Mouse (Mus musculus): ENCODE results near the gene Napsa.

Gene Napsa

DNA sequence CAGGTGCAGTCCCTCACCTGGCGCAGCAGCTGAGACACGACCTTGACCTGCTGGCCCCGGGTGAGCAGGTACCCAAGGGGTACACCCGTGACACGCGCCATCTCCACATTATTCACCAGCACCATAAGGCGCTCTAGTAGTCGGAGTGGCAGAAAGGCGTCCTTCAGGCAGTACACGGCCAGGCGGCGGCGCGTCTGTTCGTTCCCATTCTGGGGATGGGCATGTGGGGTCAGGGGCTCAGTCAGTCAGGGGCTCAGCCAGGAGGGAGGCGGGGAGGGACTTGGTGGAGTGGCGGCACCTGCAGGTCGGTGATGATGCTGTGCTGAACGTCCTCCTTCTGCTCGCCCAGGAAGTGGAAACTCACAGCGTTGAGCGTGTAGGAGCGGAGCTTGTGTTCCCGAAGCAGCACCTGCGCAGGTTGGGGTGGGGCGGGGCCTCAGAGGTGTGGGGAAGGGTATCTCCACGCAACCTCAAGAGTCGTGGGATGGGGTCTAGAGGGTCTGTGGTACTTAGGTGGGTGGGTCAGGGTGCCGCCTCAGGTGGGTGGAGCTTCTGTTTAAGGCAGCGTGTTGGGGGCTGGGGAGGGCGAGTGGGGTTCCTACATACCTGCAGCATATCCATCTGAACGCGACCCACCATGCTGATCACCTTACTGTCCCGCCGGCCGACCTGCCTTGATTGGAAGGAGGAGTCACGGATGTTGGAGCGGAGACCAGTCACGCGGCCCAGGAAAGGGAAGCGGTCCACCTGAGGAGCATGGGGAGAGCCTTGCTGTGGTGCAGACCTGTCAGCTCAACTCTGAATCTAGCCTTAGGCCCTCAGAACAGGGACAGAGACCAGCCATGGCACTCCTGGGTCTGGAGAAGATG lies 33.2 kb upstream of the Napsa start:
- no peak for DNase-seq (ENCODE audit: low read depth, low spot score)

DNA sequence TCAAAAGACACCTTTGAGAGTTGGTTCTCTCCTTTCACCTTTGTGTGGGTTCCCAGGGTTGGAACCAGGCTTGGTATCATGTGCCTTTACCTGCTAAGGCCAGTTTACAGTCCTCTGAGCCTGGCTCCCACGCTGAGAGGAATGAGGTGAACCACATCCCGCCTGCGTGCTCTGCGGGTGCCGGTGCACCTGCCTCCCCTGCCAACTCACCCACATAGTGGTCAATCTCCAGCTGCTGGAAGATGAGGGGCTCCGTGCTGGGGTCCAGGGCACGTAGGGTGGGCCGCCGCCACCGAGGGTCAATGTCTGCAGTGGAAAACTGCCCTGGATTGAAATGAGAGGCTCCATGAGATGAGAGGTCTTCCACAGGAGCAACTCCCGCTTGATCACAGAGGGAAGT lies 29.6 kb upstream of the Napsa start:
- no peak for DNase-seq (ENCODE audit: low read depth, low spot score)

DNA sequence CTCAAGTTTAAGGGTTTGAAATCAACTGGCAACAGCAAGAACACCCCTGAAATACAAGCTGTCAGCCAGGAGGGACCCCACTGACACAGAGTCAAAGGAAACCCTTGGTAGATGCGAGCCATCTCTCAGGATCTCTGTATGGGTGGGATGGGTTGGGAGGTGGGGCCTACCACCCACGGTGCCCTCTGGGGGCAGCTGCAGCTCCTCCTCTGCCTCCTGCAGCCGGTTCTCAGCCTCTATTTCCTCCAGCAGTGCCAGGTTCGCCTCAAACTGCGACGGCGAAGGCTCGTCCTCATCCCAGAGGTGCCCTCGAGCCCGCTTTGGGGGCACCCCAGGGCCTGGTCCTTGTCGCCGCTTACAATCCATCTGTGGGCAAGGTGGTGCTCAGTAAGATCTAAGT lies 29.1 kb upstream of the Napsa start:
- DNase-seq (ENCODE audit: low read depth, low spot score), result no peak

DNA sequence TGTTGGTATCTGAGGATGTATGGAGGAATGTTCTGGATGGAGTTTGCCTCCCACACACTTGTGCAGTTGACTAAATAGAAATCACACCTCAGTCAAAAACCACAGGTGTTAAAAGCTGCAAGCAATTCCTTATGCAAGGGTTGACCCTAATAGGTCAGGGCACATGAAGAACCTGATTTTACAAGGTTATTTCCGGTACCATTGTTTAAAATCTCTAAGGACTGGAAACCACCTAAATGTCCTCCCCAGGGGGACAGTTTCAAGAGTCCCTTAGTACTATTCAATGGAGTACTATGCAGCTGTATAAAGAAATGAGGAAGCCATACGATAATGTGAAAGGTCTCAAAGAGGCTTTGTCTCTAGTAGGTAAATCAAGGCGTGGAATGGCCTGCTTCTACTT lies 25.9 kb upstream of the Napsa start:
- DNase-seq (ENCODE audit: low read depth, low spot score), result no peak

DNA sequence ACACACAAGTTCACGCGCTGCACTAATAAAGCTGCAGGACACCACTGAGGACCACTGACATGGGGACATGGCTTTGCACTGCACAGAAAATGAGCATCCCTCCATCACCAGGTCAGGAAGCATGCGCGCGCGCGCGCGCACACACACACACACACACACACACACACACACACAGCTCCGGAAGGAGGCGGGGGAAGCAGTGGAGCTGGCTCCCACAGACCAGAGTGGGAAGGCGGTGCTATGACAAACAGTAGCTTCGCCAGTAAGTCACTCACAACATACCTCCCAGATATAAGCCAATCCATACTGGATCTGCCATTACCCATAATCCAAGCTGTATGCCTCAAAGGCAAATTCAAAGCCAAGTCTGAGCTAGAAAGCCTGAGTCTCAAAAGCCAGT lies 25.1 kb upstream of the Napsa start:
- no peak for DNase-seq (ENCODE audit: low read depth, low spot score)

DNA sequence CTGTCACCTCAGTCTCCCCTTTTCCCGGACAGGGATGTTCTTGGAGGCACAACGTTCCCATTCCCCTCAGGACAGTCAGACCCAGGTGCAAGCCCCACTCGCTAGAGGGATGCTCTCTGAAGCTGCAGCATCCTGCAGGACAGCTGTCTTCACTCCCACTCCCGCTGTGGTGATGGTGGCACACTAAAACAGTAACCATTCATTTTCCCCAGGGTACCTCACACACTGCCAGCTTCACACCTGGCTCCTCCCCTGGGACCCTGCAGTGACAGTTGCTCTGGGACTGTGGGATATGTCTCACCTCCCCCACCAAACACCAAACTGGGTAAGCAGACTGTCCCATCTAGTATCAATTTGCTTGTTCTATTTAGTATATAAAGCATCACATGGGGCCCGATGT lies 24.5 kb upstream of the Napsa start:
- DNase-seq (ENCODE audit: low read depth, low spot score), result no peak

DNA sequence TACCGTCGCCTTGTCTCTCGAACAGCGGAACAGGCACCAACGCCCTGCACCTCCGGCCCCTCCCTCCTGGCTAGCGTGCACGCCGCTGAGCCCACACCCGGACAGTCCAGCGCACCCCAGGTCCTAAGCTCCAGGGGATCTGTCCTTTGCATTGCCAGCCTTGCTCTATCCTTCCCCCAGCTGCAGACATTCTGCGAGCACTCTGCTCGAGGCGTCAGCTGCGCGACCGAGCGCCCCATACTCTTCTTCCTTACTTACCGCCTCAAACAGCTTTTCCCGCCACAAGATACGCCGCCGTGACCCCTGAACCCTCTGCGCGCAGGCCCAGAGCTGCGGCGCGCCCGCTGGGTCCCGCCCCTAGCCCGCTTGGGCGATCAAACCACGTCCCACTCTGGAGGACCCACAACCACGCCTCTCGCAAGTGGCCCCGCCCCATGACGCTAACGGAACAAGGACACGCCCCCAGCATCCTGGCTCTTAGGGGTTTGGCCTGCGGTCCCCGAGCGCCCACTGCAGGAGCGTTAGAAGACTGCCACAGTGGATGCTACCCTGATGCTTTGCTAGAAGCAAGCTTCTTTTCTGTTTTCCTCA lies 23.6 kb upstream of the Napsa start, which contains the start of gene Pold1:
Gene Pold1 (minus strand): TSS at position 353 of the 591 bp plus-strand sequence.
- peak; percentile 100 for DNase-seq (ENCODE audit: low read depth, low spot score)

DNA sequence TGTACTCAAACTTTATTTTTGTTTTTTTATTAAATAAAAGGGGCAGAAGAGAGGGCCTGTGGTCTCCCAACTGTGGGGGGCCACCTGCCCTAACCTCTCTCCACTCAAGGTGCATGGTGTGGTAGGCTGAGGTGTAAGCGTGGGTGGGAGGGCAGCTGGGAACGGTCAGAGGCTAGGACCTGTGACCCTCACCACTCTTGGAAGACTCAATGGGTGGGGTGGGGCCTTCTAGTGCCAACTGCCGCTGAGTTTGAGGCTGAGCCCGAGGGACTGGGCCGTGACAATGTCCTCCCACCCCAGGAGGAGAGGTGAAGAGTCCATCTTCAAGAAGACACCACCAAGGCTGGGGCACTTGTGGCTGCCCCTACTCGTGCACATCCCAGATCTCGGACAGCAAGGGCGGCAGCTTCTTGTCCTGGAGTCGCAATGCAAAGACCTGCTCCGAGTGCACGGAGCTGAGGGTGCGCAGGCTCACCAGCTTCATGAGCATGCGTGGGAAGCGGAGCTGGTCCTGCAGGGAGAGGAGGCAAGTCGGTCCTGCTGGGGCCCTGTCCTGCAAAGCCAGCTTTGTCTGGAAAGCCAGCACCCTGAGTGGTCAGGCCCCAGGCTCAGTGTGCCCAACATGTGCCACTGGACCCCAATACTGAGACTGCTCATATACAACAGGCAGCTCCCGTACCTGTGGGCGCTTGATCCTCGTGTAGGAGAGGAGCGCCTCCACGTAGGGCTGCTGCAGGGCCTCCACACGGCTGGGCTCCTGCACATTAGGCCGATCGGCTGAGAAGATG lies 22.4 kb upstream of the Napsa start:
- no peak for DNase-seq (ENCODE audit: low read depth, low spot score)

DNA sequence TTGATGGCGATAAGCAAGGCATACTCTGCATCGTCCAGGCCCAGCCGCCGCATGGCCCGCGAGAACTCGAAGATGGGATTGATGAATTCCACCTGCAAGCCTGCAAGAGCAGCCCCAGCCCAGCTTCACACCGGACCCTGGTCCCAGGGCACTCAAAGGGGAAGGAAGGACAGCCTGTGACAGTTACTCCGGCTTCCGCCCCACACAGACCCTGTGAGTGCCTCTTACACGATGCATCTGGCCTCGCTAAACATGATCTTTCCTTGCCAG lies 21.8 kb upstream of the Napsa start:
- no peak for DNase-seq (ENCODE audit: low read depth, low spot score)

DNA sequence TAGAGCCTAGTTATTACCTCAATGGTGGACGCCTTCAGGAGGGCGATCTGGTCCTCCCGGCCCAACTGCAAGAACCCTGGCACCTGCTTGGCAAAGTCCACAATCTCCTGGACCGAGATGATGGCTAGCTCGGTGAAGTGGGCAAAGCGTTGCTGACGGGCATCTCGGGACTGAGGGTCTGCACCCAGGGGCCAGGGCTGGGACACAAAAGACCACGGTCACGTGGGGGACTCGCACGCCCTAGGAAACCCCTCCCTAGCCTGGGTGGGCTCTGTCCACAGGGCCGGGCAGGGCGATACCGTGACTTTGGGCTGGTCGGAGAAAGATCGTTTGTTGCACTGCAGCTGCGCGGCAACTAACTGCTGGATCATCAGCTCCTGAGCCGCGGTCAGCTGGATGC lies 20.9 kb upstream of the Napsa start:
- DNase-seq (ENCODE audit: low read depth, low spot score), result no peak

DNA sequence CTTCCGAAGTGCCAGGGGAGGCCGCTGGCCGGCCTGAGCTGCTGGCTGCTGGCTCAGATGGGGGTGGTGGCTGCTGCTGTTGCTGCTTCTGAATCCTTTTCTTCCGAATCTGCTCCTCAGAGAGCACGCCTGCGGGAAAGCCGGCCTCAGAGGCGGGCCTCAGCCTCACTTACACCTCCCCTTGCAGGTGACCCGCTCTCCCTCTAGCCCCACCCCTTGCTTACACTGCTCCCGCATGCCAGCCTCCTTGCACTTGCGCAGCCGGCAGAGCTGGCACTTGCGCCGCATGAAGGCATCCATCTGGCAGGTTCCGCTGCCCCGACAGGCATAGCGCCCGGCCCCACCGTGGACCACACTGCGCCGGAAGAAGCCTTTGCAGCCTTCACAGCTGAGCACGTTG lies 20.4 kb upstream of the Napsa start:
- no peak for DNase-seq (ENCODE audit: low read depth, low spot score)

DNA sequence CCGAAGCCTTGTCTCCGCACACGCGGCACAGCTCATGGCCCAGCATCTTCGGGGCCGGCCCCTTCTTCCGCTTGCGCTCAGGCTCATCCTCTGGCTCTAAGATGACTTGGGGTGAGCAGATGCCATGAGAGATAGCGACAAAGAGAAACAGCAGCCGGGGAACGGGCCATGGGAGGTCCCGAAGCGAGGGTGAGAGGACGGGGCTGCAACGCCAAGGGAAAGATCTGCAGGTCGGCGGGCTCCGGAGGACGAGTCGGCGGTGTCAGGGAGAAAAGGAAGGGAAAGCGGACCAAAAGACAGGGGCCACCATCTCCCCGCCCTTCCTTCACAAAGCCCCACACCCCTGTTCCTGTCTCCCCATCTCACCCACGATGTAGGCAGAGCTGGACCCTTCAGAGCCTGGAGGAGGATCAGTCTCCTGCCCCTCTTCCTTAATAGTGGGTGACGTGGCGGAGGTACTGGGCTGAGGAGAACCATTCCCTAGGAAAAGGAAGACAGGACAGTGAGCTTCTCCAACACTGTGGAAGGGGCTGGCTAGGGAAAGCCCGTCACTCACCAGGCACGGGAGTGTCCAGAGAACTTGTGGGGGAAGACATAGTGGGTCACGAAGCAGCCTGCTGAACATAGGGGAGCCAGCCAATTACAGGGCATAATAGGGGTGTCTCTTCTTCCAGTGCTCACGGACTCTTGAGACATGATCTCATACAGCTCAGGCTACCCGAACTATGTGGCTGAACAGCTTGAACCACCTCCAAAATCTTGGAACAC lies 19.9 kb upstream of the Napsa start:
- no peak for DNase-seq (ENCODE audit: low read depth, low spot score)

DNA sequence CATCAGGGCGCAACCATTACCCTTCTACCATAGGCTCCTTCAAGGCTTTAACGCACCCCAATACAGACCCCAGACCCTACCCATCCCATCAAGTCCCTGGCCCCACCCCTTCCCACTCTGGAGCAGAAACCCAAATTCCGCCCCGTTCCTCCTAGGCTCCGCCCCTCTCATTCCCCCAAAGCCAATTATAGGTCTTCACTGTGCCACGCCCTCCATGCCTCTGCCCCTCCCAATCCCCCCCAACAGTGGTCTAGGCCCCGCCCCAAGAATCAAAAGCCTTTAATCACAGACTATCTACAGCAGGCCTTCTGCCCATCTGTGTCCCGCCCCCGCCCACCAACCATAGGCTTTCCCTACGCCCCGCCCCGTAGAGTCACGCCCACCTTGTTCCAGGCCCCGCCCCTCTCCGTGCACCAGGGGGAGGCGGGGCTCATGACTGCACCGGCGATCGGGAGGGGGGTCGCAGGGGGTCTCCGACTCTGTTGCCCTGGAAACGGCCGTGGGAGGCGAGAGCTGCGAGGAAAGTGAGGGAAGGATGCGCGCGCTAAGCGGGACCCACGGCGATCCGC lies 18.9 kb upstream of the Napsa start:
- DNase-seq (ENCODE audit: low read depth, low spot score), result peak; percentile 69

DNA sequence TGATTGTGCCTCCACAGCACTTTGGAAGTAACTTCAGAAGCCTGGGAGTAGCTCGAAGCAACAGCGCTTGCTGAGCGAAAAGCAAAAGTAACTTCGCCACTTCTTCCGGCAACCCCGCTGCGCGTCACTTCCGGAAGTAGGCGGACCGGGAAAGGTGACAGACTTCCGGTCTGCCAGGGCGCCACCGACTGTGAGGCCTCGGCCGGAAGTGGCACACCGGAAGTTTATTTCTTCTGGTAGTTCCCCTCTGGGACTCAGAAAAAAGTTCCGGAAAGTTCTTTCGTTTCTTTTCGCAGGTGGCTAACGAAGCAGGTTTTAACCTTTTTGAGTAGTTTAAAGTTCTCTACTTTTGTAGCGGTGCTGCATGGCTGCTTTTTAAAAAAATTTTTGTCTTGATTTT lies 18.4 kb upstream of the Napsa start, which contains the start of gene Nr1h2:
Gene Nr1h2 (minus strand): TSS at position 126 of the 400 bp plus-strand sequence.
- peak; percentile 87 for DNase-seq (ENCODE audit: low read depth, low spot score)

DNA sequence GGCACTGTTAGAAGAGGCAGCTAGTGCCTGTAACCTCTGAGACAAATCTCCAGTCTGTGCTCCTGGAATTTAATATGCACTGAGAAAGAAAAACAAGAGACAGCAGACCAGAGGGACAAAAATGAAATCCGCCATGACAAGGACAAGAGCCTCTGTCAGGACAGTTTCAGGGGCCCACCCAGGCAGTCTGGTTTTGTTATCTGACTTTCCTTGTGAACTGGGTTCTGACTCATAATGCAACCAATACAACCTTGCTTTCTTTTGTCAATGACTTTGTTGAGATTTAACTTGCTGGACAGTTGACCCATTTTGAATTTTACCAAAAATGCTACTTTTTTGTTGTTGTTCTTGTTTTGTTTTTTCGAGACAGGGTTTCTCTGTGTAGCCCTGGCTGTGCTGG lies 14.6 kb upstream of the Napsa start:
- no peak for DNase-seq (ENCODE audit: low read depth, low spot score)

DNA sequence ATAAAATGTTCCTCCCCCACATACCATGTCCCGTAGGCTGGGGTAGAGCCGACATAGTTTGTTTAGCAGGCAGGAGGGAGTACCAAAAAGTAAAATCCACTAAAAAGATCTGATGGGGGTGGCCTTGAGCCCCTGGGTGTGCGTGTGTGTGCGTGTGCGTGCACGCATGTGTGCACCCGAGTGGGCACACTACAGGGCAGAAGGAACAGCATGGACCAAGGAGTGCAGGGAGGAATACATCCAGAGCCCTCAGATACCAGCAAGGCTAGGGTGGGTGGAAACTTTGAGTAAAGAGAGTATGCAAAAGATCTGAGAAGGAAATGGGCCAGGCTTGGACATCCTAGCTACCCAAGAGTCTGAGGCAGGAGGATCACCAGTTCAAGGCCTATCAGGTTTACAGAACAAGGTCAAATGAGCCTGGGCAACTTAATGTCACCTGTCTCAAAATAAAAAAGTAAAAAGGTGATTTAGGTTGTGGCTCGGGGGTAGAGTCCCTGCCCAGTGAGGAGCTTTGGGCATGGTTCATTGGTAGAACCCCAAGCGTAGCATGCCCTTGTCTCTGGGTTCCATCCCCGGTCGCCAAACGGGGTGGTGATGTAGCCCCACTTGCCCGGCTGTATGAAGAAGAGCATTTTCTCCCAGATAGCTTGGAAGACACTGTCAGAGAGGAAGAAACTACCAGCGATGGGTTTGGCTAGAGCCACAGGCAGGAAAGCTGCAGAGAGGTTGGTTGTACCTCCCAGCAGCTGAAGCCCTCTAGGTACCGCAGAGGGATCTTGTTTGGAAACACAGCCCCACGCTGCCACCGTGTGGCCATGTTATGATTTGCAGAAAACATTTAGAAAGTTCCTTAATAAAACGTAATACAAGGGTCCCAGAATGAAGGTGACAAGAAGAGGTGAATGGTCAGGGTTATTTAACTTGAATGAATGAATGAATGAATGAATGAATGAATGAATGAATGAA lies 11.5 kb upstream of the Napsa start:
- peak; percentile 56 for DNase-seq (ENCODE audit: low read depth, low spot score)

DNA sequence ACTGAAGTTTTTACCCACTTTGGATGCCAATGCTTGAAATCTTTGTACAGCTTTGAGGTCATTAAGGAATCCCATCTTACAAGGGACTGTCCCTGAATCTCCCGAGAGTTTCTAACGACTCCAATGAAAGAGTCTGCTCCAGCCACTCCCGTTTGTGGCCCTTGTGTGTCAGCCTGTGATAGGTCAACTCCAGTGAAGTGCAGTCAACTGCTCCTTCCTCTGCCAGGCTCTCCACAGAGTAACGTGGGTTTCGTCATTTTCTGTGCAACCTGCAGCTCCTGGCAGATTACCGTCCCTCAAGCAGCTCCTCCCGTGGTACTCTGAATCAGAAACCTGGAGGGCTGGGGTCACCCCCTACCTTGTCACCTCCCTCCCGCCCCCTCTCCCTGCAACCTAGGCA lies 8.9 kb upstream of the Napsa start:
- DNase-seq (ENCODE audit: low read depth, low spot score), result no peak

DNA sequence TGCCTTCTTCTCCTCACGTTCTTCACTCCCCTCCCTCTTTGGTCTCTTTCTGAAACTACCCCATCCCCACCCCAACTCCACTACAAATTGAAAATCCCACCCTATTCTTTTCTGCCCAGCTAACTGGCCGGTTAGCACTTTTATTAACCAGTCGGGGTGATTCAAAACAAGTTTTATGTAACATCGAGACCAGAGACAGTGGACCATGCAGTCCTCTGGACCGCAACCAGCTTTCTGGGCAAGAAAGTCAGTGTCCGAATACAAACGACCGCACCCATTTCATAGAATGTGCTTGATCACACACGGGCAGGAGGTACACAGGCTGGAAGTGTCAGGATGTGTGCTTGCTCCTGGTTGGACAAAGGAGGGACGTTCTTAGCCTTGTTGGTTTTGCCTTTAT lies 7.7 kb upstream of the Napsa start:
- no peak for DNase-seq (ENCODE audit: low read depth, low spot score)

DNA sequence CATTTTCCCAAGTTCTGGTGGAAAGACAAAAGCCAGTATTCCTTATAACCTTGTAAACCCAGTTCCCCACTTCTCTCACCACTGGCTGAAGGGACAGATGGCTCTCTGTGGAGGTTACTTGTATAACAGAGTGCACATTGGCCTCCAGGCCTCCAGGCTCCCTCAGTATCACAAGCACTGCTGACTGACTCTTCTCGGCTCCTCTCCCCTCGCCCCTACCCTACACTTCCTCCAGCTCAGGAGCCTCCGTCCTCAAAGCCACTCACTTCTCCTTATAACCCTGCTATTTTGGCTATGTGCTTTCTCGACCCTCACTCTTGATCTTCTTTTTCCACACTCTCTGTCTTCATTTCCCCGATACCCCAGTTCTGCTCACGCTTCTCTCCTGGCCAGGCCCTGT lies 6.8 kb upstream of the Napsa start:
- no peak for DNase-seq (ENCODE audit: low read depth, low spot score)

DNA sequence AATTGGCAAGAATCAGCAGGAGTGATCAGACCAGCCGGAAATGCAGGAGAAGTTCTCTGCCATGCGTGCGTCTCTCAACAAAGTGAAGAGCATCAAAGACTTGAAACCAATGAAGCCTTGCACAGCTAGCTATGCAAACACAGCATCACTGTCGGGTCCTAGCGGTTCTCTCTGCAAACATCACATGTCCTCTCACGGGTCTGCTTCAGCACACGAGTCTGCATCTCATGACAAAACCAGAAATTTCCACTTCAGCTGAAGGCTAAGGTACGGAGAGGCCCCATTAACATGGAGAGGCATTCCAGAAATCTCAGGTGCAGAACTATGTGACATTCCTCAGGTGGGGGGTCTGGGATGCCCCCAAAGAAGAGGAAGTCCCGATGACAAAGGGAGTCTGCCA lies 3.4 kb upstream of the Napsa start:
- DNase-seq (ENCODE audit: low read depth, low spot score), result no peak
